Comparison of ENCODE assay signal across 24 mouse cellular contexts in the genomic region with DNA sequence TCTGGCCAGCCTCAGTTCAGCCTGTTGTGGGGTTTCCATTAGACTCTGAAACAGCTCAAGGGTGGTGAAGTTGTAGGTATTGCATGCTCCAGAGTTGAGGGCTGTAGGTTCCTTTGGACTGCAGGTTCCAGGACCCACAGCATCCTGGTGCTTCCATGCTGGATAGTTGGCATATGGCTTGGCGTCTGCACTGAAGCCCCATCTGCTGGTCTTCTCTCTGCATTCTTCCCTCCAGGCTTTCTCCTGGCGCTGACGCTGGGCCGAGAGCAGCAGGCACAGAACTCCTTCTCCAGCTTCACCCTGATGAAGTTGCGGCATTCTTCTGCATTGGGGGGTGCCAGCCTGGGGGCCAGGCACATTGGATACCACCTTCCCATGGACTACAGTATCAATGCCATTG. TPM values are rescaled to one million over a fixed set of nuclear protein-coding genes. Genes with fewer than 3 reads are reported as not detected.
DNase-seq lines count a peak whose midpoint lies in the region; ATAC-seq lines count a peak whose summit lies in the region.
"Had no signal": no experiment of that assay in that cellular context is flagged by ENCODE, and none has a peak within 500 bp of the region (broad histone marks: within the 10 kb centered on the region; RNA-seq: fewer than 3 reads in every experiment).

No protein-coding gene starts in this region.

- no peak overlapping the region for H3K27ac ChIP-seq in neural tube, embryonic 15.5 days (replicated peaks)
- no peak overlapping the region for H3K27ac ChIP-seq in forebrain, embryonic 13.5 days
- H3K27ac ChIP-seq: embryonic facial prominence, embryonic 12.5 days; heart, embryonic 13.5 days; hindbrain, embryonic 15.5 days had no signal

- no peak overlapping the region for H3K4me3 ChIP-seq in neural tube, embryonic 15.5 days (replicated peaks)
- H3K4me3 ChIP-seq in forebrain, embryonic 13.5 days, result no peak overlapping the region
- H3K4me3 ChIP-seq: embryonic facial prominence, embryonic 12.5 days; heart, embryonic 13.5 days; hindbrain, embryonic 15.5 days had no signal

- no peaks in the 10 kb centered on the region for H3K9me3 ChIP-seq in neural tube, embryonic 15.5 days (replicated peaks)
- no peaks in the 10 kb centered on the region for H3K9me3 ChIP-seq in forebrain, embryonic 13.5 days (replicated peaks)
- H3K9me3 ChIP-seq: embryonic facial prominence, embryonic 12.5 days; heart, embryonic 13.5 days; hindbrain, embryonic 15.5 days had no signal

- WGBS in neural tube, embryonic 15.5 days, result 91% methylated on average over 5 of the region's 5 CpGs
- WGBS in forebrain, embryonic 13.5 days, result 94% methylated on average over 5 of the region's 5 CpGs

- H3K9ac ChIP-seq in neural tube, embryonic 15.5 days (replicated peaks), result no peak overlapping the region
- no peak overlapping the region for H3K9ac ChIP-seq in forebrain, embryonic 13.5 days
- H3K9ac ChIP-seq: embryonic facial prominence, embryonic 12.5 days; forebrain, postnatal 0 days; heart, embryonic 13.5 days; hindbrain, embryonic 15.5 days had no signal

- H3K4me2 ChIP-seq in neural tube, embryonic 15.5 days, result no peak overlapping the region
- no peak overlapping the region for H3K4me2 ChIP-seq in forebrain, embryonic 13.5 days
- H3K4me2 ChIP-seq: embryonic facial prominence, embryonic 12.5 days; heart, embryonic 13.5 days; hindbrain, embryonic 15.5 days had no signal

- H3K4me1 ChIP-seq in neural tube, embryonic 15.5 days, result peaks cover 6% of the 10 kb centered on the region
- H3K4me1 ChIP-seq in forebrain, embryonic 13.5 days, result no peaks in the 10 kb centered on the region
- H3K4me1 ChIP-seq: embryonic facial prominence, embryonic 12.5 days; heart, embryonic 13.5 days had no signal

- H3K27me3 ChIP-seq in neural tube, embryonic 15.5 days (replicated peaks), result no peaks in the 10 kb centered on the region
- H3K27me3 ChIP-seq in forebrain, embryonic 13.5 days, result no peaks in the 10 kb centered on the region
- H3K27me3 ChIP-seq: embryonic facial prominence, embryonic 12.5 days; heart, embryonic 13.5 days; hindbrain, embryonic 15.5 days had no signal

- peak; percentile 43 for DNase-seq in cerebellum, adult 11-12 months
- DNase-seq in cerebellum, adult 9-10 months, result no peak
- DNase-seq in layer of hippocampus, adult 9-11 months, result peak; percentile 36
- DNase-seq in layer of hippocampus, postnatal 10 days (ENCODE audit: low spot score in 2 of 2), result no peak
- peak; percentile 65 for DNase-seq in brain, adult 2 months (ENCODE audit: low read depth, low spot score)
- peak; percentile 50 for DNase-seq in cerebellum, adult 9-11 months
- DNase-seq: forebrain, postnatal 0 days; gastrocnemius, postnatal 36 days; heart, adult 11 months; heart, postnatal 36 days had no signal

- H3K36me3 ChIP-seq in neural tube, embryonic 15.5 days, result peaks cover 69% of the 10 kb centered on the region
- H3K36me3 ChIP-seq in forebrain, embryonic 13.5 days (ENCODE audit: poor library complexity, severe bottlenecking), result peaks cover 69% of the 10 kb centered on the region

- ATAC-seq in neural tube, embryonic 15.5 days (ENCODE audit: low FRiP score), result no peak
- ATAC-seq in forebrain, embryonic 13.5 days, result no peak
- ATAC-seq: forebrain, postnatal 0 days; intestine, embryonic 16.5 days had no signal

RNA-seq across cellular contexts. Expression of a gene that starts 7.3 kb away (rescaled TPM):
- total RNA-seq in layer of hippocampus, postnatal 10 days (2021), result 10 to 100 TPM; 63.0 to 66.3 TPM
- polyA plus RNA-seq in neural tube, embryonic 15.5 days (2015; fragmentation: Nextera tagmentation; extraction: Ambion mirVana), result 105 and 113 TPM in 2 replicates
- polyA plus RNA-seq in forebrain, embryonic 13.5 days (2015; fragmentation: Nextera tagmentation; extraction: Ambion mirVana), result 64.9 and 72.8 TPM in 2 replicates

RNA-seq across cellular contexts. Expression of a gene that starts 26.4 kb away (rescaled TPM):
- total RNA-seq in layer of hippocampus, postnatal 10 days (2021), result 10 to 100 TPM; 47.3 to 55.4 TPM
- 72.3 and 73.2 TPM in 2 replicates for polyA plus RNA-seq in neural tube, embryonic 15.5 days (2015; fragmentation: Nextera tagmentation; extraction: Ambion mirVana)
- polyA plus RNA-seq in forebrain, embryonic 13.5 days (2015; fragmentation: Nextera tagmentation; extraction: Ambion mirVana), result 66.0 and 77.5 TPM in 2 replicates

RNA-seq across cellular contexts. Expression of a gene that starts 29.5 kb away (rescaled TPM):
- total RNA-seq in layer of hippocampus, postnatal 10 days (2021), result 10 to 100 TPM; 42.4 to 43.3 TPM
- 26.1 and 27.6 TPM in 2 replicates for polyA plus RNA-seq in neural tube, embryonic 15.5 days (2015; fragmentation: Nextera tagmentation; extraction: Ambion mirVana)
- polyA plus RNA-seq in forebrain, embryonic 13.5 days (2015; fragmentation: Nextera tagmentation; extraction: Ambion mirVana), result 30.0 and 39.5 TPM in 2 replicates

RNA-seq across cellular contexts. Expression of a gene that starts 39.6 kb away (rescaled TPM):
- not detected for total RNA-seq in layer of hippocampus, postnatal 10 days (2021)
- polyA plus RNA-seq in neural tube, embryonic 15.5 days (2015; fragmentation: Nextera tagmentation; extraction: Ambion mirVana), result 0.19 TPM in 1 of 2 replicates, not detected in the other
- 0.13 and 0.28 TPM in 2 replicates for polyA plus RNA-seq in forebrain, embryonic 13.5 days (2015; fragmentation: Nextera tagmentation; extraction: Ambion mirVana)
- total RNA-seq: common myeloid progenitor, adult 5-6 weeks; forebrain, postnatal 0 days; gastrocnemius, adult 8-10 months; gastrocnemius, postnatal 36 days; heart, postnatal 36 days; MEL had no signal
- polyA plus RNA-seq: forebrain, postnatal 0 days; heart, embryonic 13.5 days; intestine, embryonic 16.5 days had no signal

RNA-seq across cellular contexts. Expression of a gene that starts 59.2 kb away (rescaled TPM):
- total RNA-seq in layer of hippocampus, postnatal 10 days (2021), result under 1 TPM; 0.21 to 0.56 TPM
- not detected in 2 replicates for polyA plus RNA-seq in neural tube, embryonic 15.5 days (2015; fragmentation: Nextera tagmentation; extraction: Ambion mirVana)
- 0.19 TPM in 1 of 2 replicates, not detected in the other for polyA plus RNA-seq in forebrain, embryonic 13.5 days (2015; fragmentation: Nextera tagmentation; extraction: Ambion mirVana)
- total RNA-seq: adrenal gland, postnatal 10 days; common myeloid progenitor, adult 5-6 weeks; gastrocnemius, adult 8-10 months; gastrocnemius, postnatal 36 days; heart, postnatal 36 days; MEL had no signal
- polyA plus RNA-seq: C2C12; forebrain, embryonic 11.5 days; heart, embryonic 13.5 days; heart, postnatal 0 days; hindbrain, embryonic 11.5 days; hindbrain, embryonic 15.5 days; intestine, embryonic 16.5 days had no signal

Comparison
In these comparisons a context has a peak if more than half of its experiments do, and no peak if none do; other contexts are left out.
1. DNase-seq: peak in cerebellum, adult 11-12 months (single experiment), layer of hippocampus, adult 9-11 months (single experiment), brain, adult 2 months (single experiment) and cerebellum, adult 9-11 months (single experiment); none in cerebellum, adult 9-10 months (single experiment) and layer of hippocampus, postnatal 10 days (0 of 2).